Mouse (Mus musculus) midbrain, embryonic 11.5 days (tissue): ENCODE results near the gene Zfp119b. TPM values are rescaled to one million over a fixed set of nuclear protein-coding genes. Genes with fewer than 3 reads are reported as not detected.
"Not testable (repeated sequence)": the region's sequence is repeated elsewhere in the genome, so short reads cannot be mapped to it uniquely, and the experiment has no call there.

Source experiments
- ATAC-seq: fragments of 200-750 bp; cut with Nextera tagmentation; 2 replicates; pipeline ENCODE4 v1.8.0; 2017; ENCODE audit warnings: moderate TSS enrichment, moderate library complexity; ENCODE audit not compliant: low FRiP score
- DNase-seq: peaks from one replicate; pipeline ENCODE4 v3.0.0; 2015; ENCODE audit warnings: low spot score; ENCODE audit errors: missing footprints
- H3K27ac ChIP-seq: fragments of 300-500 bp; sonication (generic); 2 replicates; pipeline ENCODE4 v1.5.1; 2014; ENCODE audit warnings: low read depth, low read length
- H3K27me3 ChIP-seq: fragments of 300-500 bp; sonication (generic); 2 replicates; pipeline ENCODE4 v1.6.1; 2014; ENCODE audit warnings: mild to moderate bottlenecking, low read length, moderate library complexity, mixed read lengths; ENCODE audit not compliant: control insufficient read depth, insufficient read depth
- H3K36me3 ChIP-seq: fragments of 300-500 bp; sonication (generic); 2 replicates; pipeline ENCODE4 v1.6.1; 2014; ENCODE audit warnings: mild to moderate bottlenecking, low read length, moderate library complexity, mixed read lengths; ENCODE audit not compliant: control insufficient read depth, insufficient read depth
- H3K4me1 ChIP-seq: fragments of 300-500 bp; sonication (generic); 2 replicates; pipeline ENCODE4 v1.6.1; 2014; ENCODE audit warnings: low read length; ENCODE audit not compliant: control insufficient read depth, insufficient read depth
- H3K4me2 ChIP-seq: fragments of 300-500 bp; sonication (generic); 2 replicates; pipeline ENCODE4 v1.6.1; 2014; ENCODE audit warnings: mild to moderate bottlenecking, moderate library complexity
- H3K4me3 ChIP-seq: fragments of 300-500 bp; sonication (generic); 2 replicates; pipeline ENCODE4 v1.5.1; 2014; ENCODE audit warnings: low read depth, low read length
- H3K9ac ChIP-seq: fragments of 300-500 bp; sonication (generic); 2 replicates; pipeline ENCODE4 v1.6.1; 2014; ENCODE audit warnings: low read length
- H3K9me3 ChIP-seq: fragments of 300-500 bp; sonication (generic); 2 replicates; pipeline ENCODE4 v1.6.1; 2016; ENCODE audit warnings: low read length; ENCODE audit not compliant: control insufficient read depth
- WGBS: fragments of 180-500 bp; shearing (Covaris S2); extraction: QIAGEN DNeasy Blood & Tissue Kit; methylation state at CpG from one replicate; pipeline ENCODE4 v1.1.7; 2014; 5-methylcytosine and 5-hydroxymethylcytosine counted together
- polyA plus RNA-seq: library from polyadenylated mRNA; unstranded; fragments of >200 nt; fragmentation: Nextera tagmentation; extraction: Ambion mirVana; gene quantifications from 2 replicates; pipeline ENCODE4 v1.2.1, GENCODE M21; 2014

Gene Zfp119b
- polyA plus RNA-seq, 1 experiment from 2014 or later, result 6.7 TPM

DNA sequence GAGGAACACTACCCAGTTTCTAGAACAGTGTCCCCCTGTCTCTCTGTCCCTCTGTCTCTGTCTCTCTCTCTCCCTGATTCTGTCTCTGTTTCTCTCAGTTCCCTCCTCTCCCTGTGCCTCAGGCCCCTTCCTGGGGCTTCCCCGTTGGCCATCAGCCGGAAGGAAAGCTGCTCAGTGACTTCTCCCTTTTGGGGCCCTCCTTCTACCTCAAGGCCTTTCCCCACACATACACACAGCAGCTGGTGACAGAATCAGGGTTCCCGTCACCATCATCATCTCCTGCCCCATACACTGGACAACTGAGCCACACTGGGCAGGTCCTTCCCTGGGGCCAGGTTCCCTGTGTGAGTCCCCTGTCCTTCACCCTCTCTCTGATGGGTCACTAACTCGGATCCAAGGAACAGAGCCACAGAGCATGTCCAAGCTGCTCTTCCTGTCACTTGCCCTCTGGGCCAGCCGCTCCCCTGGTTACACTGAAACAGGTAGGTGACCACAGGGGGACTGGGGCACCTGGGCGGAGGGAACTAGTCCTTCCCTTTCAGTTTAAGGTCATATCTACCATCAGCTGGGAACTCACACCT is 3.2 kb upstream of the Zfp119b start, which contains the start of gene Ebi3:
Ebi3 (plus strand) TSS at position 194 of the 581 bp plus-strand sequence.
- Histone ChIP-seq H3K36me3 (no peaks in the 10 kb centered on the region), H3K4me1 (peaks cover 10% of the 10 kb centered on the region), H3K9ac (no peak within 1 kb of the TSS), H3K27me3 (no peaks in the 10 kb centered on the region), H3K9me3 (no peaks in the 10 kb centered on the region), H3K4me2 (no peak within 1 kb of the TSS), H3K27ac (no peak within 1 kb of the TSS), H3K4me3 (no peak within 1 kb of the TSS)
- DNase-seq, result no peak
- ATAC-seq, result no peak
- 74% methylated on average over 6 of the region's 6 CpGs for WGBS

DNA sequence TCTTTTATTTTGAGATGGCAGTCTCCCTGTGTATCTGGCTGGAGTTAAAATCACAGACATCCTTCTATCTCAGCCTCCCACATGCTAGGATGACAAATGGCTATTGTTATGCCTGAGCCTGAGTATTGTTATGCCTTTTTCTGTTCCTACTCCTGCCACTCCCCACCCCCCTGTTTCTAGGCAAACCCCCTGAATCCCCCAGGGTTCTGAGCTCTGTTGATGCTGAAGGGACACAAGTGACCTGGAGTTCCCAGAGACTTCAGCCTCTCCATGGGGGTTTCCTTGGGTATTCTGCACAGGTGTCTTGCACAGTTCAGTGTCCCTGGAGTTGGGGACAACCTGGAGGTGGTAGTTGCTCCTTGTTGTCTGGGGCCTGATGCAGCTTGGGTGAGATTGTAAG is 2.7 kb upstream of the Zfp119b start:
- Histone ChIP-seq H3K4me3 (no peak overlapping the region), H3K9ac (no peak overlapping the region), H3K27me3 (no peaks in the 10 kb centered on the region), H3K4me1 (peaks cover 6% of the 10 kb centered on the region), H3K27ac (no peak overlapping the region), H3K36me3 (no peaks in the 10 kb centered on the region), H3K4me2 (no peak overlapping the region), H3K9me3 (no peaks in the 10 kb centered on the region)
- DNase-seq, result no peak
- no peak for ATAC-seq

DNA sequence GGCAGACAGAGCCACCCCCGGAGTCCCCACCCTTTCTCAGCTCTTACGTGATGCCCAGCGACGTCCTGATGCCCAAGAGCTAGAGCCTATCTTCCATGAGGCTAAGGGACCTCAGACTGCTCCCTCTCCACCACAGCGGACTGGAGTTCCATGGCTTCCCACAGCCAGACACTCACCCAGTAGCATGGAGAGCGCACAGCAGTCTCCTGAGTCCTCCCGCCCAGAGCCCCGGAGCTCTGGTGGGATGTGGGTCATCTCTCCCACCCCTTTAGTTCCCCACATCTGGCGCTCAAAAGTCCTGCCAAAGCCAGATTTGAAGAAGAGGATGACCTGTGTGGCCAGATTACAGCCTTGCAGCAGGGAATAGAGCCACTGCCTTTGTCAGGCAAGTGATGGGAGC is 1.3 kb upstream of the Zfp119b start:
- H3K4me2 ChIP-seq, result no peak overlapping the region
- H3K4me3 ChIP-seq, result no peak overlapping the region
- peaks cover 2% of the 10 kb centered on the region; the same call in 1 of the 2 replicates for H3K4me1 ChIP-seq
- H3K9me3 ChIP-seq, result no peaks in the 10 kb centered on the region
- no peaks in the 10 kb centered on the region for H3K36me3 ChIP-seq
- 78% methylated on average over 9 of the region's 9 CpGs for WGBS
- H3K27me3 ChIP-seq, result no peaks in the 10 kb centered on the region
- H3K27ac ChIP-seq, result no peak overlapping the region
- DNase-seq (no peak), ATAC-seq (no peak)
- H3K9ac ChIP-seq, result no peak overlapping the region

DNA sequence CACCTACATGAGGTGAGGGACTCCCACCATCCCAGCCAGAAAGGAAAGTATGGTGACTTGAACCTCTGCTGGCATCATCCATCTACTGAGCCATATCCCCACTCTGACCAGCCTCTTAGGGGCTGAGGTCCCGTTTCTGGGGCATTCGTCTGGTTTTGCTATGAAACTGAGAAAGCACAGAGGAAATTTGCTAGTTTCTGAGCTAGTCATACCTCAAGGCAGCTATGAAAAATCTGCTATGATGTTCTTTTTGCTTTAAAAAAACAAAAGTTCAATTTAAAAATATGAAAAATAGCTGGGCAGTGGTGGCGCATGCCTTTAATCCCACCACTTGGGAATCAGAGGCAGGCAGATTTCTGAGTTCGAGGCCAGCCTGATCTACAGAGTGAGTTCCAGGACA is 653 bp downstream of the Zfp119b start:
- WGBS, result 85% methylated on average over 4 of the region's 4 CpGs
- Histone ChIP-seq H3K9ac (no peak overlapping the region), H3K4me2 (no peak overlapping the region), H3K9me3 (no peaks in the 10 kb centered on the region), H3K27me3 (no peaks in the 10 kb centered on the region), H3K27ac (no peak overlapping the region), H3K36me3 (no peaks in the 10 kb centered on the region), H3K4me3 (no peak overlapping the region), H3K4me1 (peaks cover 4% of the 10 kb centered on the region; the same call in 1 of the 2 replicates)
- DNase-seq (no peak), ATAC-seq (no peak)

DNA sequence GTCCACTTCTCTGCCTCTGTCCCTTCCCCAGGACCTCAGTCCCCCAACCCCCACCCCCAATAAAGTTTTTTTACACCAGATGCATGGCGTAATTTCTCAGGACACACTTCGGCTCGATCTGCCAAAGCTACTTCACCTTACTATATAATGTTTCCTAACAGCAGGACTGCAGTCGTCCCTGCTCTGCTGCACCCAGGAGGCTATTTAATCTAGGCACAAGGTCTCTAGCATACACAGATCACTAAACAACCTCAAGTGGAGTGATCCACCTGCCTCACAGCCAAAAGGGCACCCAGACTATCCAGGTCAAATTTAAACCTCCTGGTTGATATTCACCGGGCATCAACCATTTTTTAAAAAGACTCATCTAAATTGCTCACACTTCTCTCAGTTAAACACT is 3.6 kb downstream of the Zfp119b start:
- WGBS, result 36% methylated on average over 5 of the region's 5 CpGs
- Histone ChIP-seq H3K36me3 (no peaks in the 10 kb centered on the region), H3K4me3 (peak overlapping the region; percentile 47), H3K4me1 (peaks cover 4% of the 10 kb centered on the region; the same call in 1 of the 2 replicates), H3K27me3 (no peaks in the 10 kb centered on the region), H3K4me2 (peak overlapping the region; percentile 73), H3K27ac (no peak overlapping the region; the same call in 1 of the 2 replicates), H3K9ac (peak overlapping the region; percentile 62), H3K9me3 (no peaks in the 10 kb centered on the region)
- ATAC-seq (no peak; the same call in 1 of the 2 replicates), DNase-seq (no peak)

DNA sequence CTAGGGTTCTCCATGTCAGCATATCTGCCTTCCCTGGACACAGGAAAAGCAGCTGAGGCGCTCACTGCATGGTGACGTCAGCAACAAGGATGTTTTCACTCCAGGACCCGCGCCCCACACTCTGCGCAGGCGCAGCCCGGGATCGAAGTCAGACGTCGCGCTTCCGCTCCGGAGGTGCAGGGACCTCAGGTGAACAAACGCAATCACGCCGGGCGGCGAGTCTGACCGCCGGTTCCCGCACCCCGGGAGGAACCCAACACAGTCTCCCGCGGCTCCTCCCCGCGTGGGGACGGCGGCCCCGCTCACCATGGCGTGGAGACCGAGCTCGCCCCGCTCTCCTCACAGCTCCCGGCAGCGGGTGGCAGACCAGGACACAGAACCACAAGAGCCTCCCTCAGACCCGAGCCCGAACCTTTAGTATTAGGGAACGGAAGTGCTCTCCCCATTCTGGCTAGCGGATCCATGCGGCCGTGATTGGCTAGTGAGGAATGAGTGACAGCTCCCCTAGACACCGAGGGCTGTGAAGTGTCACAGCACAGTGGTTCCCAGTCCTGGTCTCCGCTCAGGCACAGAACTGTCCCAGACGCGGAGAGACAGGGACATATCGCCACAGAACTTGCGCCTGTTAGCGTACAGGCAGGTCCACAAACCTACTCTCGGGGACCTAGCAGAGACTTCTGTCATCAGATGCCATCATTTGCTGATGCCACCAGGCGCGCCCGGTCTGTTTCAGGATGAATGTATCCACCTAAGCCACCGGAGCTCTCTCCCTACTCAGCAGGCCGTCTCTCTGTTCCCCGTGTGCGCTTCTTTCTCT is 4.2 kb downstream of the Zfp119b start:
- Histone ChIP-seq H3K4me2 (peak overlapping the region; percentile 73), H3K4me3 (peak overlapping the region; percentile 47), H3K9ac (peak overlapping the region; percentile 62), H3K27ac (peak overlapping the region; percentile 68)
- H3K4me1 ChIP-seq, H3K27me3 ChIP-seq, H3K9me3 ChIP-seq, H3K36me3 ChIP-seq: not testable (repeated sequence)
- DNase-seq (peak; percentile 95), ATAC-seq (peak; percentile 99)
- WGBS, result under 1% methylated on average over 52 of the region's 56 CpGs

DNA sequence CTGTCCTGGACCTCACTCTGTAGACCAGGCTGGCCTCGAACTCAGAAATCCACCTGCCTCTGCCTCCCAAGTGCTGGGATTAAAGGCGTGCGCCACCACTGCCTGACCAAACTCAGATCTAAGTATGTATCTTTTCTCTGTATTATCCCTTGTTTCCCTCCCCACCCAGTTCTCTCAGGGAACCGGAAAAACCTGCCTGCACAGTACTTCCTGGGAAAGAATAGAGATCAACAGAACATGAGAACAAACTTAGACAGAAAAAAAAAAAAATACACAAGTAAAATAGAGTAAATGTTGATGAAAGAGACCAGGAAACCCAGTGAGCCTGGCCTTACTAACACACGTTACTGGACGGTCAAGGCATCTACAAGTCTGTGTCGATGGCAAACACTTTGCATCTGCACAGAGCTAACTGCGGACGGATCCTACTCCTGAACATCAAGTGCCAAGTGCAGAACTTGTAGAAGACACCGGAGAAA is 4.9 kb downstream of the Zfp119b start:
- 36% methylated on average over 10 of the region's 10 CpGs for WGBS
- H3K36me3 ChIP-seq, ATAC-seq, H3K4me1 ChIP-seq, H3K27ac ChIP-seq, H3K27me3 ChIP-seq, H3K9me3 ChIP-seq, DNase-seq: not testable (repeated sequence)
- Histone ChIP-seq H3K4me3 (peak overlapping the region; percentile 47), H3K9ac (peak overlapping the region; percentile 48; the same call in 1 of the 2 replicates), H3K4me2 (peak overlapping the region; percentile 73)

DNA sequence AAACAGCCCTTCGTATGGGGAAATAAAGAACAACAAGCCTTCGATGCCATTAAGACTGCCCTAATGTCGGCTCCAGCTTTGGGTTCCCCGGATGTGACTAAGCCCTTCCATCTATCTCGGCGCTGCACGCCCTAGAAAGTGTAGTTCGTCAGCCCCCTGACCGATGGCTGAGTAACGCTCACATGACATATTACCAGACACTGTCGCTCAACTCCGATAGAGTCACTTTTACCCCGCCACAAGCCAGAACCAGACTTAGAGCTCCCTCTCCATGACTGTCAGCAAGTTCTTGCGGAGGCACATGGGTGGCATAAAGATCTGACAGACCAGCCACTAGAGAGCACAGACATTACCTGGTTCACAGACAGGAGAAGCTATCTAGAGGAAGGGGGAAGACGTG is 16.1 kb downstream of the Zfp119b start:
- Histone ChIP-seq H3K4me1 (peaks cover 5% of the 10 kb centered on the region; the same call in 1 of the 2 replicates), H3K9me3 (no peaks in the 10 kb centered on the region; the same call in 1 of the 2 replicates), H3K27me3 (no peaks in the 10 kb centered on the region), H3K9ac (no peak overlapping the region), H3K36me3 (no peaks in the 10 kb centered on the region), H3K27ac (no peak overlapping the region), H3K4me2 (no peak overlapping the region), H3K4me3 (no peak overlapping the region)
- WGBS, result 94% methylated on average over 15 of the region's 15 CpGs
- ATAC-seq (no peak), DNase-seq (no peak)

DNA sequence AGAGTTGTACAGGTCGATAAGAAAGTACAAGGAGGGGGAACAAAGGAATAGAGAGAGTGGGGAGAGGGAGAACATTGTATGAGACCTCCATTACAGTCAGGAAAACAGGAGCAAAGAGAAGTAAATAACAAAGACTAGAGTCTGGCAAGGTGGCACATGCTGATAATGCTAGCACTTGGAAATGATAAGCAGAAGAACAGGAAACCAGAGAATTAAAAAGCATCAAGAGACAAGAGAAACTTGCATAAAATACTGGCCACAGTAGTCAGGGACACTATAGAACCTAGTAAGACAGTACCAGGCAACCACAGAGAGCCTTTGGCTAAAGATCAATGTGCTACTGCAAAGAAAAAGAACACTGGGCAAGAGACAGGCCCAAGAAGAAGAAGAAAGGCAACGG is 16.7 kb downstream of the Zfp119b start:
- Histone ChIP-seq H3K9ac (no peak overlapping the region), H3K27me3 (no peaks in the 10 kb centered on the region), H3K9me3 (no peaks in the 10 kb centered on the region; the same call in 1 of the 2 replicates), H3K4me3 (no peak overlapping the region), H3K4me1 (peaks cover 5% of the 10 kb centered on the region; the same call in 1 of the 2 replicates), H3K27ac (no peak overlapping the region), H3K36me3 (no peaks in the 10 kb centered on the region), H3K4me2 (no peak overlapping the region)
- WGBS, result 73% methylated on average over 2 of the region's 2 CpGs
- ATAC-seq, result no peak
- DNase-seq, result no peak
